Mouse (Mus musculus) mesoderm, embryonic 11.5 days (tissue): ENCODE measurements around the gene Rragd.
"Not testable (repeated sequence)": the region's sequence is repeated elsewhere in the genome, so short reads cannot be mapped to it uniquely, and the experiment has no call there.

Experiments used
- DNase-seq: peaks from one replicate; pipeline ENCODE4 v3.0.0-alpha.2; 2012; ENCODE audit warnings: low read depth, low spot score

The Rragd gene

GRCm38 (mm10) chr4:32985684-32986083 lies 2.8 kb downstream of the Rragd start:
- DNase-seq: peak; percentile 69

- no peak for DNase-seq
These were observed 4.2 kb downstream of the Rragd start for GRCm38 (mm10) chr4:32987006-32987405.

GRCm38 (mm10) chr4:32989346-32989745 lies 6.5 kb downstream of the Rragd start:
- no peak for DNase-seq

- no peak for DNase-seq
These were observed 11.3 kb downstream of the Rragd start for GRCm38 (mm10) chr4:32994168-32994567.

- DNase-seq: no peak
These were observed 13.2 kb downstream of the Rragd start for GRCm38 (mm10) chr4:32996083-32996482.

- DNase-seq: no peak
These were observed 14.7 kb downstream of the Rragd start for GRCm38 (mm10) chr4:32997571-32997970.

- no peak for DNase-seq
These were observed 16.2 kb downstream of the Rragd start for GRCm38 (mm10) chr4:32998996-32999395.

- no peak for DNase-seq
These were observed 19.2 kb downstream of the Rragd start for GRCm38 (mm10) chr4:33002081-33002480.

- not testable (repeated sequence) for DNase-seq
These were observed 23.0 kb downstream of the Rragd start for GRCm38 (mm10) chr4:33005595-33006470.

GRCm38 (mm10) chr4:33006844-33007243 lies 24.0 kb downstream of the Rragd start:
- DNase-seq: no peak

GRCm38 (mm10) chr4:33007443-33008217 lies 24.8 kb downstream of the Rragd start:
- DNase-seq: no peak

GRCm38 (mm10) chr4:33010078-33010477 lies 27.2 kb downstream of the Rragd start:
- DNase-seq: no peak

GRCm38 (mm10) chr4:33012484-33012883 lies 29.6 kb downstream of the Rragd start:
- no peak for DNase-seq

- peak; percentile 87 for DNase-seq
These were observed 35.6 kb downstream of the Rragd start for GRCm38 (mm10) chr4:33018361-33018999.

- DNase-seq: no peak
These were observed 41.6 kb downstream of the Rragd start for GRCm38 (mm10) chr4:33024420-33024819.

- no peak for DNase-seq
These were observed 46.3 kb downstream of the Rragd start for GRCm38 (mm10) chr4:33029104-33029503.

GRCm38 (mm10) chr4:33030264-33031194 lies 47.7 kb downstream of the Rragd start:
- peak; percentile 49 for DNase-seq

GRCm38 (mm10) chr4:33031195-33031960 lies 48.5 kb downstream of the Rragd start, which contains the start of gene Ube2j1:
Gene Ube2j1, plus strand, starts transcription at chr4:33031416.
- DNase-seq: peak; percentile 91

- no peak for DNase-seq
These were observed 49.2 kb downstream of the Rragd start for GRCm38 (mm10) chr4:33032045-33032444.

GRCm38 (mm10) chr4:33033515-33033914 lies 50.7 kb downstream of the Rragd start:
- DNase-seq: no peak
